Mouse (Mus musculus) liver, embryonic 14.5 days (tissue): ENCODE data around the gene Itga1. TPM values are rescaled to one million over a fixed set of nuclear protein-coding genes. Genes with fewer than 3 reads are reported as not detected.

Experiments
- ATAC-seq: fragments of 200-750 bp; cut with Nextera tagmentation; 2 replicates; pipeline ENCODE4 v1.8.0; 2017; ENCODE audit warnings: moderate number of reproducible peaks, mild to moderate bottlenecking, moderate library complexity; ENCODE audit not compliant: insufficient read depth
- DNase-seq, 3 experiments: peaks; one replicate each; pipeline ENCODE4 v3.0.0-alpha.2; 2012 to 2013; ENCODE audit warnings: low read depth in 3 of 3, low spot score in 3 of 3
- H3K27ac ChIP-seq: fragments of 300-500 bp; sonication (generic); 2 replicates; pipeline ENCODE4 v1.5.1; 2014; ENCODE audit warnings: moderate library complexity, mild to moderate bottlenecking, control low read depth, inconsistent platforms
- H3K27me3 ChIP-seq: fragments of 300-500 bp; sonication (generic); 2 replicates; pipeline ENCODE4 v1.6.1; 2014; ENCODE audit warnings: mild to moderate bottlenecking, low read length, moderate library complexity; ENCODE audit not compliant: control insufficient read depth, insufficient read depth
- H3K36me3 ChIP-seq: fragments of 300-500 bp; sonication (generic); replicated peaks from 2 replicates; pipeline ENCODE4 v1.6.1; 2014; ENCODE audit warnings: low read depth; ENCODE audit not compliant: control insufficient read depth, insufficient read depth
- H3K4me1 ChIP-seq, 2 experiments: fragments of 200-500 bp in 1 of 2; fragments of 300-500 bp in 1 of 2; sonication (generic) in 1 of 2; replicated peaks; 2 replicates each; pipeline ENCODE4 v1.6.1; 2012 to 2014; ENCODE audit warnings: antibody characterized with exemption in 1 of 2, inconsistent platforms in 1 of 2, low read length in 1 of 2; ENCODE audit not compliant: control insufficient read depth in 2 of 2, insufficient read depth in 2 of 2
- H3K4me2 ChIP-seq: fragments of 300-500 bp; sonication (generic); 2 replicates; pipeline ENCODE4 v1.6.1; 2014; ENCODE audit warnings: low read depth, mild to moderate bottlenecking, control low read depth, moderate library complexity
- H3K4me3 ChIP-seq, 2 experiments: fragments of 200-500 bp in 1 of 2; fragments of 300-500 bp in 1 of 2; sonication (generic) in 1 of 2; 2 replicates each; pipeline ENCODE4 v1.5.1; 2012 to 2014; ENCODE audit warnings: low read depth in 2 of 2, low read length in 2 of 2, mild to moderate bottlenecking in 2 of 2, control low read depth in 1 of 2, inconsistent platforms in 1 of 2, moderate library complexity in 1 of 2; ENCODE audit not compliant: insufficient read depth in 1 of 2
- H3K9ac ChIP-seq: fragments of 300-500 bp; sonication (generic); replicated peaks from 2 replicates; pipeline ENCODE4 v1.6.1; 2014; ENCODE audit warnings: mild to moderate bottlenecking, control low read depth, moderate library complexity
- H3K9me3 ChIP-seq: fragments of 300-500 bp; sonication (generic); 2 replicates; pipeline ENCODE4 v1.6.1; 2016; ENCODE audit warnings: low read length, mixed read lengths; ENCODE audit not compliant: control insufficient read depth
- CTCF ChIP-seq: IDR thresholded peaks from 2 replicates; pipeline ENCODE4 v1.5.1; 2016; ENCODE audit warnings: antibody characterized with exemption, low read depth, control low read depth
- EP300 ChIP-seq: IDR thresholded peaks from 2 replicates; pipeline ENCODE4 v1.6.1; 2016; ENCODE audit warnings: antibody characterized with exemption, low read depth
- WGBS: fragments of 180-500 bp; shearing (Covaris S2); extraction: QIAGEN DNeasy Blood & Tissue Kit; methylation state at CpG from one replicate; pipeline ENCODE4 v1.1.7; 2014; ENCODE audit not compliant: insufficient replicate concordance; 5-methylcytosine and 5-hydroxymethylcytosine counted together
- polyA plus RNA-seq, 2 experiments: library from polyadenylated mRNA; depleted of rRNA in 1 of 2; stranded (reverse) in 1 of 2; unstranded in 1 of 2; fragments of >200 nt; fragmentation: Nextera tagmentation in 1 of 2; extraction: Ambion mirVana in 1 of 2; gene quantifications; 2 replicates each; pipeline versions ENCODE4 v1.2.1 to v1.2.3; 2012 to 2014

The Itga1 gene
- polyA plus RNA-seq, 2 experiments = 0.94 to 2.8 TPM

GRCm38 (mm10) chr13:115118195-115118594 lies 16.4 kb upstream of the Itga1 start:
- no peak overlapping the region for H3K9ac ChIP-seq
- no peak overlapping the region for H3K4me2 ChIP-seq
- H3K27ac ChIP-seq = no peak overlapping the region
- H3K9me3 ChIP-seq = no peaks in the 10 kb centered on the region
- no peak overlapping the region for H3K4me3 ChIP-seq
- H3K36me3 ChIP-seq = no peaks in the 10 kb centered on the region
- TF ChIP-seq CTCF (no peak), EP300 (no peak)
- 62% methylated on average over 3 of the region's 3 CpGs for WGBS
- H3K4me1 ChIP-seq = no peaks in the 10 kb centered on the region
- no peaks in the 10 kb centered on the region for H3K27me3 ChIP-seq
- ATAC-seq (no peak), DNase-seq (no peak)

DNA sequence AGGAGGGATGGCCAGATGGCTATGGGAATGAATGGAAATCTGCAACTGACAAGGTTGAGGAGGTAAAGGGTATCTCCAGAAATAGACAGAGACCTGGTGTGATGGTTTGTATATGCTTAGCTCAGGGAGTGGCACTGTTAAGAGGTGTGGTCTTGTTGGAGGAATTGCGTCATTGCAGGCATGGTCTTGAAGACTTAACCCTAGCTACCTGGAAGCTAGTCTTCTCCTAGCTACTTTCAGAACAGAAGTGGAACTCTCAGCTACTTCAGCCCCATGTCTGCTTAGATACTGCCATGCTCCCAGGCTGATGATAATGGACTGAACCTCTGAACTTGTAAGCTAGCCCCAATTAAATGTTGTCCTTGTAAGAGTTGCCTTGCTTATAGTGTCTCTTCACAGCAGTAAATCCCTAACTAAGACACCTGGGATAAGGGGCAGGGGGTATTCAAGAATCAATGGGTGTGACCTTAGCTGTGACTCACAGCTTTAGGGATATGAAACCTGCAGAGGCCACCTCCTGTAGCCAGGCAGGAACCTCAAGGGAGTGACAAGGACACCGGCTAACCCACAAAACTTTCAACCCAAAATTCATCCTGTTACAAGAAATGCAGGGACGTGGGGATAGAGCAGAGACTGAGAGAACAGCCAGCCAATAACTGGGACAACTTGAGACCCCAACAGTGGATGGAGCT lies 15.3 kb upstream of the Itga1 start:
- ATAC-seq = no peak
- Histone ChIP-seq H3K27me3 (no peaks in the 10 kb centered on the region), H3K9me3 (no peaks in the 10 kb centered on the region), H3K4me3 (no peak overlapping the region), H3K4me2 (no peak overlapping the region), H3K36me3 (no peaks in the 10 kb centered on the region), H3K27ac (no peak overlapping the region), H3K4me1 (no peaks in the 10 kb centered on the region), H3K9ac (no peak overlapping the region)
- TF ChIP-seq CTCF (no peak), EP300 (no peak)
- no peak for DNase-seq
- WGBS = 53% methylated on average over 3 of the region's 3 CpGs

- no peak for DNase-seq
- TF ChIP-seq EP300 (no peak), CTCF (no peak)
- no peaks in the 10 kb centered on the region for H3K27me3 ChIP-seq
- H3K9ac ChIP-seq = no peak overlapping the region
- 57% methylated on average over 4 of the region's 4 CpGs for WGBS
- H3K4me2 ChIP-seq = no peak overlapping the region
- H3K4me3 ChIP-seq = no peak overlapping the region
- H3K9me3 ChIP-seq = no peaks in the 10 kb centered on the region
- no peak for ATAC-seq
- no peaks in the 10 kb centered on the region for H3K4me1 ChIP-seq
- no peaks in the 10 kb centered on the region for H3K36me3 ChIP-seq
- no peak overlapping the region for H3K27ac ChIP-seq
Observed at GRCm38 (mm10) chr13:115109628-115110027, 7.9 kb upstream of the Itga1 start.

DNA sequence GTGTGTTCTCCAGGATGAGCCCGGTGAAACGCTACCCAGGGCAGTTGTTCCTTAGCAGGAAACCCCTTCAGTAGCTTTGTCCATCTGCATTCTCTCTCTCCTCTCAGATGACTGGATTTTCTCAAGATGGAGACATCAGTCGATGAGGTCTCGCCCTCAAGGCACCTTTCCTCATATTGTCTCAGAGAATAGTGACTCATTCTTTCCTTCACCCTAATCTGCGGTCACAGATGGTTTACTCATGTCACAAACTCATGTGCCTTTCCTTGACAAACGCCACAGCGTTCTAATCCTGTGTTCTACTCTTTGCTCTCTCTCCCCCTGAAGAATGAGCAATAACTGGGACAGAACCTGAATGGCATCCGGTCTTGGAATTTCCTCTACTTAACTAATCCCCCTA lies 5.7 kb upstream of the Itga1 start:
- no peaks in the 10 kb centered on the region for H3K4me1 ChIP-seq
- no peaks in the 10 kb centered on the region for H3K27me3 ChIP-seq
- H3K27ac ChIP-seq = no peak overlapping the region
- H3K9me3 ChIP-seq = no peaks in the 10 kb centered on the region
- TF ChIP-seq CTCF = no peak
- TF ChIP-seq EP300 = no peak
- no peaks in the 10 kb centered on the region for H3K36me3 ChIP-seq
- H3K4me2 ChIP-seq = no peak overlapping the region
- H3K9ac ChIP-seq = no peak overlapping the region
- ATAC-seq (no peak), DNase-seq (no peak)
- WGBS = 46% methylated on average over 8 of the region's 8 CpGs
- no peak overlapping the region for H3K4me3 ChIP-seq

DNA sequence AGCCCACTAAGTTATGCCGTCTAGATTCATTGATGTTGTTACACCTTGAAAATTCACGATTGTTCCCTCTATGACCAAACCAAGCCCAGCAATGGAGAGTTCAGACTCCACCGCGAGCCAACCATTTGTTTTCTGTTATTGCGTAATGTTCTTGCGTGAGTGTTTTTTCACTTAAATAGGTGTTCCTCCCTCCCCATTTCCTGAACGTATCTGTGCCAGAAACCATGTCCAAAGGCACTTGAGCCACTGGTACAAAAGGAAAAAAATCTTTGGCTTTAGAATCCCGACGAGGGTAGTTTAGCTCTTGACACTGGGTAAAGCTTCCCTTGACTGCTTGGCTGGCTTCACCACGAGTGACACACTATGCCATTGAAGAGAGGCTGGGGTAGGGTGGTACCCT lies 4.4 kb upstream of the Itga1 start:
- Histone ChIP-seq H3K4me1 (no peaks in the 10 kb centered on the region), H3K27me3 (peaks cover 11% of the 10 kb centered on the region), H3K4me2 (no peak overlapping the region), H3K36me3 (no peaks in the 10 kb centered on the region), H3K4me3 (no peak overlapping the region), H3K9me3 (no peaks in the 10 kb centered on the region), H3K9ac (no peak overlapping the region), H3K27ac (no peak overlapping the region)
- no peak for TF ChIP-seq EP300
- TF ChIP-seq CTCF = no peak
- DNase-seq (no peak), ATAC-seq (no peak)
- WGBS = 48% methylated on average over 10 of the region's 10 CpGs
